Mouse (Mus musculus): ENCODE data around the gene R3hdml. TPM values are rescaled to one million over a fixed set of nuclear protein-coding genes. Genes with fewer than 3 reads are reported as not detected.
"Not testable (repeated sequence)": the region's sequence is repeated elsewhere in the genome, so short reads cannot be mapped to it uniquely, and the experiment has no call there.

R3hdml gene
- not detected for total RNA-seq (2021)

DNA sequence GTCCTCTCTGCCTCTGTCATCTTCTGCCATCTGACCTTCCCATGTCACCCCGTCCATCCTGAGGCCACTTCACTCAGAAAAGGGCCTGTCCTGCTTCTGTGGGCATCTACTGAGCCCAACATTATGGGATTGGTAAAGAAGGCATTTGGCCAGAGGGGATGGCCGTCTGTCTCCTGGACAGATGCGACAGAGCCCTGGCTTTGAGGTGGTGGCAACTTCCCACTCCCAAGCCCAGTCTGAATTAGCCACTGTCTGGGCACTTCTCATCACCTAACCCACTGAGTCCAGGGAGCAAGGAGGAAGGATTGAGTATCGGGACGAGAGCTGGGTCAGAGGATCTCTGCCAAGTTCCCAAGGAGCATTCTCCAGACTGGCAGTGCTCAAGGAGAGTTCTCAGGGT, at the start of gene R3hdml:
Gene R3hdml (plus strand): TSS at position 301 of the 400 bp plus-strand sequence.
- DNase-seq = no peak

- no peak for DNase-seq
Measured at GRCm38 (mm10) chr2:163443543-163443942, 48.6 kb upstream of the R3hdml start.

DNA sequence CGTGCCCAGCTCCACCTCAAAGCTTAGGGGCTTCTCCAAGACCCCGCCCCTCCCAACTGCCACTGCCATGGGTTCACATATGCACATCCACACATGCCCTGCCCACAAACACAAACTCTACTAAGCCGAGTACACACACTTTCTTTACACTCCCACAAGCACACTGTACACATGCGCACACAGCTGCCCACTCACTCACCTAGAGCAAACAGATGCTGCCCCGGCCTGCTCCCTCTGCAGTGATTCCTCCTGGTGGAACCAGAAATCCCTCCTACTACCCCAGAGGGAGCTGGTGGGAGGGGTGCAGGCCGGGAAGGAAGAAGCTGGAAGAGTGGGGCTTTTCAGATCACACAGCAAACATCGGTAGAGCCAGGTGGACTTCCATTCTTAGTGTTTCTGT, 48.1 kb upstream of the R3hdml start:
- DNase-seq = no peak

DNA sequence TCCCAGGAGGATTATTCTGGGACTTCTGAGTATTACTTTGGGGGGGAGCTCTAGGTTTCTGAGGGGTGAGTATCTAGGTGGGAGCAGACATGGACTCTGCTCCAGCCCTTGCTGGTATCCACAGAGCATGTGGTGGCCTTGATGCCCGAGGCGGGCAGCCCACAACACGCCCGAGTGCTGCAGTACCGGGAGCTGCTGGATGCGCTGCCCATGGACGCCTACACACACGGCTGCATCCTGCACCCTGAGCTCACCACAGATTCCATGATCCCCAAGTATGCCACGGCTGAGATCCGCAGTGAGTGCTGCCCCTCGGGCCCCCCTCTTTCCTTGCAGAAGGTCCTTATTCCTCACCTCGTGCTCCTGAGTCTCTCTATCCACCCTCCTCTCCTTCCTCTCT, 44.7 kb upstream of the R3hdml start:
- DNase-seq = no peak

- no peak for DNase-seq
Measured at GRCm38 (mm10) chr2:163449276-163449675, 42.8 kb upstream of the R3hdml start.

DNA sequence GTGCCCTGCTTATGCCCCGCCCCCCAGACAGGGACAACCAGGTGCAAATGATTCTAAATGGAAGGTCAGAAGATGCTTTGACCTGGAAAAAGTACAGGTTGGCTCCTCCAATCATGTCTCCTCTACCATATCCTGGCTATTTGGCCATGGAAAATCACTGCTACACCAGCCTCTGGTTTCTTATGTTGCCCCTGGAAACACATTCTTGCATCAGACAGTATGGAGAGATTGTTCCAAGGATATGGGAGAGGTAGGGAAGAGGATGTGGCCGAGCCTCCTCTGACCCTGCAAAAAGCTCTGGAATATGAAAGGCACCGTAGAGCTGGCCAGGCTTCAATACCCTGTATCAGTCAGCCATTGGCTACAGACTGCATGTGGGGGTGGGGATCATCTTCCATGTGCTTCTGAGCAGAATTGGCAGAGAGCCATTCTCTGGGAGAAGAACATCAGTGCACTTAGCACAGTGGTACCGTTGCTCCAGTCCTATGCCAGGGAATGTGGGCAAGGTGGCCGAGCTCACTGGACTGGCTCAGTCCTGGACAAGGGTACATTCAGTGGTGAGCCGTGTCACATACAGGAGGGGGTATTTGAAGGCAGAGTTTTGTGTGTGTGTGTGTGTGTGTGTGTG, 41.3 kb upstream of the R3hdml start:
- no peak for DNase-seq

- DNase-seq = no peak
Measured at GRCm38 (mm10) chr2:163452738-163453137, 39.4 kb upstream of the R3hdml start.

- no peak for DNase-seq
Measured at GRCm38 (mm10) chr2:163453378-163453777, 38.7 kb upstream of the R3hdml start.

- DNase-seq = no peak
Measured at GRCm38 (mm10) chr2:163458539-163459265, 33.4 kb upstream of the R3hdml start.

DNA sequence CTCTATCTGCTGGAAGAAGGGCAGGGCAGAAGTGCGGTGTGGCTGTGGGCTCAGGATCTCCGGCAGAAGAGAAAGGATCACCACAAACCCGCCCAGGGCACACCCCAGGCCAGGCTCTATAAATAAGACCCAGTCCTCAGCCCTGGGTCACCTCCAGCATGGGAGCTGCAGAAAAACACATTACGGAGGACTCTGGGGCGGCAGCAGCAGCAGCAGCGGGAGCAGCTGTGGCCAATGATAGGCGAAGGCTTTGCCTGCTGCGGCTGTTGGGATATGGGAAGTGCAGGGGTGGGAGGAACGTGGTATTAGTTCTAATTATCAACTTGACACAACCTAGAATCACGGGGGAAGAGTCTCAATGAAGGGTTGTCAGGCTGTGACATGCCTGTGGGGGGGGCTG, 32.7 kb upstream of the R3hdml start:
- DNase-seq = no peak

DNA sequence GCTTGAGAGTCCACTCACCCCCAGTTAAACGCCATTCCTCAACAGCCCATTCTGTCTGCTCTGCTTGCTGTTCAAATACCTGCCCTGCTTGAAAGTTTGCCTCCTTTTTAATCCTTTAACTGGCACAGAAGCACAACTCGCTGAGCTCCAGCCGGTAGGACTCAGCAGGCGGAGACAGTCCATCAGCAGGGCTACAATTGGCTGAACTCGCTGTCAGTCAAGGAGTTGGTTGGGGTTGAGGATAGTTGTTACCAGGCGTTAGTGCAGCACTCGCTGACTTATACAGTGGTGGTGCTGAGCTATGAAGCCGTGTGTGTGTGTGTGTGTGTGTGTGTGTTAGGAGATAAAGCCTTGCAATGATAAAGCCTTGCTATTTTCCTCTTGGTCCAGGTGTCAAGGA, 31.5 kb upstream of the R3hdml start:
- DNase-seq = no peak

DNA sequence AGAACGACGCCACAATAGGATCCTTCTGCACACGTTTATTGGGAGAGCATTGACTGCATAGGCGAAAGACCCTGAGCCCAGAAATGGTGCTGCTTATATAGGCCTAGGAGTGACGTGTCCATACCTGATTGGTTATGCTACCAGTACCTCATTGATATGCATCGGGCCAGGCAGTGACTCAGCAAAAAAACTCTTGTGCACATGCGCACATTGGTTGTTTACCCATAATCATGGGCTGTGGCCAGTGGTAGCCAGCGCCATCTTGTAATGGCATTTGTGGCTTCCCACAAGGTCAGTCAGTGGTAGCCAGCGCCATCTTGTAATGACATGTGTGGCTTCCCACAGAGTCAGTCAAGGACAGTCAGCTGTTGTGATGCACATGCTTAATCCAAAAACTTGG, 30.8 kb upstream of the R3hdml start:
- DNase-seq = not testable (repeated sequence)

- DNase-seq = no peak
Measured at GRCm38 (mm10) chr2:163462386-163462785, 29.7 kb upstream of the R3hdml start.

DNA sequence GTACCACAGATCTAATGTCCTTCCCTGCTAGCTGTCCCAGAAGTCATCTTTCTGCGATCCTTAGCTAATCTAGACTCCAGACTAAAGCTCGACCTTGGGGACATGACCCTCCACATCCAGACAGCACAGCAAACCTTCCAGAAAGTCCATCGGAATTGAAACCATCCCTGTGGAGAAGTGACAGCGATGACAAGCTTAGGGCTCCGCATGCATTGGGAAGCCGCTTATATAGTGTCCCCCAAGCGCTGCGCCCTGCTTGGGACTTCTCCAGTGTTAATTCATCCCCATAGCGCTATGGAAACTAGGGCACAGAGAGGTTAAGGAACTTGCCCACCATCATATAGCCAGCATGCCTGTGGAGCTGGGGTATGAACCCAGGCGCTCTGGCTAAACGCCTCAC, 29.3 kb upstream of the R3hdml start:
- DNase-seq = no peak

- no peak for DNase-seq
Measured at GRCm38 (mm10) chr2:163463251-163463769, 28.8 kb upstream of the R3hdml start.

GRCm38 (mm10) chr2:163463998-163464397, 28.1 kb upstream of the R3hdml start:
- no peak for DNase-seq

DNA sequence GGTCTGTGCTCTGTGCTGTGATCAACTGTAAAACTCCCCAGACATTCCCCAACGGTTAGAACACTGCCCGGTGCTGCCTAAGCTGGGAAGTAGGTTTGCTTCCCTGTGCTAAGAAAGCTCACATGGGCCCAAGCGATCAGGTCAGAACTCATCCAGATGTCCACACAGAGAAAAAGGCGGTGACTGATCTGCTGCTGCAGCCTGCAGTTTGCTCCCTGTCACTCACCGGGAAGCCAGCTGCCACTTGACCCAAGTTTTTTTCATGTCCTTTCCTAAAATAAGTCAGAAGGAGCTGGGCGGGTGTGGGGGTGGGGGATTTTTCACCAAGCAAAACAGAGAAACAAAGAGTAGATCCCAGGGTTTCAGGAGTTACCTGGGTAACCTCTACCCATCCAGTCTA, 27.6 kb upstream of the R3hdml start:
- DNase-seq = no peak

- no peak for DNase-seq
Measured at GRCm38 (mm10) chr2:163466771-163467170, 25.3 kb upstream of the R3hdml start.

GRCm38 (mm10) chr2:163467585-163467984, 24.5 kb upstream of the R3hdml start:
- no peak for DNase-seq

GRCm38 (mm10) chr2:163468866-163469265, 23.3 kb upstream of the R3hdml start:
- DNase-seq = no peak

DNA sequence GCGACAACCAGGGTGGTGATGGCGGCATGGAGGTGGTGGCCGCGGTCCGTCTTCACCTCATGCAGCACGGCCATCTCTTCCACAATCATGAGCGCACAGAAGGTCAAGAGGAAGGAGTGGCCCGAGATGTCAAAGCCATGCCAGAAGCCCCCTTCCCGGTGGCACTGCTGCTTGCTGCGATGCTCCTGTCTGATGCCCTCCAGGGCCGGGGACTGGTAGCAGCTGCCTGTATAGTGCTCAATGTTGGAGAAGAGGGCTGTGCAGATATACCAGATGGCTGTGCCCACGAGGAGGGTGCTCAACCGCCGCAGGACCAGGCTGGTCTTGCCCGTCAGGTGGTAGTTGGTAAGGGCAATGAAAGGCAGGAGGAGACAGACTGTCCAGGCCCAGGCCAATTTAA, 22.4 kb upstream of the R3hdml start:
- DNase-seq = no peak

DNA sequence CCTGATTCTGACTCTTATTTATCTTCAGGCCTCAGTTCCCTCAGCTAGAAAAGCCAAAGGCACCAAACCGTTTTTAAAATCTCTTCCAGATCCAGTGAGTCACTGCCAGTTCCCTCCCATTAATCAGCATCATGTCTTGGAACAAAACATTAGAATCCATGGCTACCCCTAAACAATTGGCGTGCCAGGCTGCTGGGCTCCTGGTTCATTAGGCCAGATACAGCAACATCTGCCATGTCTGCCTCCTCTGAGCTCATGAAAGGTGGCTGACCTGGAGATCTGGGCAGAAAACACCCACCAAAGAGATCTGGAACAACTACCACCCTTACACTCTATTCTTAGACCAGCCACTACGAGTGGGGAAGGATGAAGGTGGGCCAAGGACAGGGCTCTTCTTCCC, 21.0 kb upstream of the R3hdml start:
- DNase-seq = no peak

GRCm38 (mm10) chr2:163471710-163472465, 20.2 kb upstream of the R3hdml start:
- DNase-seq = no peak

Measured in heart, postnatal 4 days (tissue).